Mouse (Mus musculus) cerebral cortex, adult 2 months (tissue): ENCODE data around the gene Gm20388.

Experiments
- WGBS: fragments of 180-500 bp; shearing (Covaris S2); methylation state at CpG from one replicate; pipeline ENCODE4 v1.1.7; 2018; 5-methylcytosine and 5-hydroxymethylcytosine counted together

The Gm20388 gene

GRCm38 (mm10) chr8:122316402-122316801 is 2405.8 kb downstream of the Gm20388 start:
- WGBS, result 77% methylated on average over 2 of the region's 2 CpGs

- WGBS, result 69% methylated on average over 8 of the region's 8 CpGs
Observed at GRCm38 (mm10) chr8:122317918-122318475, 2407.4 kb downstream of the Gm20388 start.

GRCm38 (mm10) chr8:122319045-122319707 is 2408.5 kb downstream of the Gm20388 start:
- WGBS, result 92% methylated on average over 11 of the region's 11 CpGs

GRCm38 (mm10) chr8:122319708-122320075 is 2409.1 kb downstream of the Gm20388 start:
- 84% methylated on average over 7 of the region's 7 CpGs for WGBS

GRCm38 (mm10) chr8:122320541-122320940 is 2409.9 kb downstream of the Gm20388 start:
- 44% methylated on average over 3 of the region's 3 CpGs for WGBS

- WGBS, result 92% methylated on average over 10 of the region's 10 CpGs
Observed at GRCm38 (mm10) chr8:122321455-122321921, 2410.8 kb downstream of the Gm20388 start.

- WGBS, result 95% methylated on average over 7 of the region's 7 CpGs
Observed at GRCm38 (mm10) chr8:122322126-122322525, 2411.5 kb downstream of the Gm20388 start.

GRCm38 (mm10) chr8:122322792-122323191 is 2412.2 kb downstream of the Gm20388 start:
- 66% methylated on average over 11 of the region's 11 CpGs for WGBS

- 17% methylated on average over 13 of the region's 13 CpGs for WGBS
Observed at GRCm38 (mm10) chr8:122323951-122324402, 2413.3 kb downstream of the Gm20388 start.

GRCm38 (mm10) chr8:122325196-122325595 is 2414.6 kb downstream of the Gm20388 start:
- WGBS, result 69% methylated on average over 2 of the region's 2 CpGs

- 83% methylated on average over 14 of the region's 14 CpGs for WGBS
Observed at GRCm38 (mm10) chr8:122326114-122326542, 2415.5 kb downstream of the Gm20388 start.

- WGBS, result 82% methylated on average over 8 of the region's 8 CpGs
Observed at GRCm38 (mm10) chr8:122329072-122329471, 2418.4 kb downstream of the Gm20388 start.

- 85% methylated on average over 22 of the region's 22 CpGs for WGBS
Observed at GRCm38 (mm10) chr8:122329553-122330239, 2419.1 kb downstream of the Gm20388 start.

GRCm38 (mm10) chr8:122330446-122331133 is 2419.9 kb downstream of the Gm20388 start:
- 72% methylated on average over 12 of the region's 12 CpGs for WGBS

- WGBS, result 40% methylated on average over 3 of the region's 3 CpGs
Observed at GRCm38 (mm10) chr8:122331134-122331523, 2420.5 kb downstream of the Gm20388 start.

GRCm38 (mm10) chr8:122332753-122333506 is 2422.3 kb downstream of the Gm20388 start:
- WGBS, result 54% methylated on average over 6 of the region's 6 CpGs

- WGBS, result 91% methylated on average over 7 of the region's 7 CpGs
Observed at GRCm38 (mm10) chr8:122333531-122333930, 2422.9 kb downstream of the Gm20388 start.

- 91% methylated on average over 13 of the region's 13 CpGs for WGBS
Observed at GRCm38 (mm10) chr8:122334791-122335490, 2424.3 kb downstream of the Gm20388 start.

GRCm38 (mm10) chr8:122335638-122336250 is 2425.1 kb downstream of the Gm20388 start:
- WGBS, result 35% methylated on average over 57 of the region's 57 CpGs

- WGBS, result 31% methylated on average over 81 of the region's 81 CpGs
Observed at GRCm38 (mm10) chr8:122336251-122336910, 2425.7 kb downstream of the Gm20388 start.
